Mouse (Mus musculus) heart, embryonic 13.5 days (tissue): Measurements from ENCODE around the gene Hpd. TPM values are rescaled to one million over a fixed set of nuclear protein-coding genes. Genes with fewer than 3 reads are reported as not detected.
A peak's percentile ranks its signal among the peaks of the same experiment; 100 is the strongest.

Experiments
- ATAC-seq: fragments of 200-750 bp; cut with Nextera tagmentation; 2 replicates; pipeline ENCODE4 v1.8.0; 2017; ENCODE audit warnings: moderate TSS enrichment; ENCODE audit not compliant: insufficient number of reproducible peaks, low FRiP score, low TSS enrichment; ENCODE audit errors: extremely low read depth
- H3K27ac ChIP-seq: fragments of 300-500 bp; sonication (generic); replicated peaks from 2 replicates; pipeline ENCODE4 v1.5.1; 2015; ENCODE audit warnings: moderate library complexity, mild to moderate bottlenecking, inconsistent platforms
- H3K27me3 ChIP-seq: fragments of 300-500 bp; sonication (generic); replicated peaks from 2 replicates; pipeline ENCODE4 v1.6.1; 2015; ENCODE audit warnings: mild to moderate bottlenecking, inconsistent platforms
- H3K36me3 ChIP-seq: fragments of 300-500 bp; sonication (generic); 2 replicates; pipeline ENCODE4 v1.6.1; 2015; ENCODE audit warnings: mild to moderate bottlenecking, inconsistent platforms
- H3K4me1 ChIP-seq: fragments of 300-500 bp; sonication (generic); 2 replicates; pipeline ENCODE4 v1.6.1; 2015; ENCODE audit warnings: inconsistent platforms
- H3K4me2 ChIP-seq: fragments of 300-500 bp; sonication (generic); 2 replicates; pipeline ENCODE4 v1.6.1; 2015; ENCODE audit warnings: inconsistent platforms, mild to moderate bottlenecking, moderate library complexity
- H3K4me3 ChIP-seq: fragments of 300-500 bp; sonication (generic); 2 replicates; pipeline ENCODE4 v1.5.1; 2015; ENCODE audit warnings: moderate library complexity, mild to moderate bottlenecking, inconsistent platforms
- H3K9ac ChIP-seq: fragments of 300-500 bp; sonication (generic); 2 replicates; pipeline ENCODE4 v1.6.1; 2015; ENCODE audit warnings: inconsistent platforms, mild to moderate bottlenecking, moderate library complexity
- H3K9me3 ChIP-seq: fragments of 300-500 bp; sonication (generic); 2 replicates; pipeline ENCODE4 v1.6.1; 2016; ENCODE audit warnings: inconsistent platforms
- WGBS: fragments of 180-500 bp; shearing (Covaris S2); methylation state at CpG from one replicate; pipeline ENCODE4 v1.1.7; 2015; ENCODE audit warnings: mixed read lengths; 5-methylcytosine and 5-hydroxymethylcytosine counted together
- polyA plus RNA-seq: library from polyadenylated mRNA; unstranded; fragments of >200 nt; fragmentation: Nextera tagmentation; extraction: Ambion mirVana; gene quantifications from 2 replicates; pipeline ENCODE4 v1.2.1, GENCODE M21; 2015

Gene Hpd
- polyA plus RNA-seq, 1 experiment from 2014 or later: 0.37 TPM

GRCm38 (mm10) chr5:123146357-123146756 is 36.2 kb downstream of the Hpd start:
- no peaks in the 10 kb centered on the region for H3K27me3 ChIP-seq
- H3K36me3 ChIP-seq: peaks cover 65% of the 10 kb centered on the region
- H3K4me3 ChIP-seq: no peak overlapping the region
- WGBS: 84% methylated on average over 11 of the region's 11 CpGs
- H3K27ac ChIP-seq: no peak overlapping the region
- ATAC-seq: no peak
- H3K9me3 ChIP-seq: no peaks in the 10 kb centered on the region
- peaks cover 67% of the 10 kb centered on the region for H3K4me1 ChIP-seq
- H3K9ac ChIP-seq: no peak overlapping the region
- H3K4me2 ChIP-seq: peak overlapping the region; percentile 86; the same call in 1 of the 2 replicates

- Histone ChIP-seq H3K27ac (0 out of 2 replicates have a peak overlapping the region, but pooled peaks have one; percentile 38), H3K4me1 (peaks cover 53% of the 10 kb centered on the region), H3K27me3 (no peaks in the 10 kb centered on the region), H3K4me3 (peak overlapping the region; percentile 96), H3K4me2 (peak overlapping the region; percentile 86), H3K36me3 (peaks cover 51% of the 10 kb centered on the region), H3K9ac (peak overlapping the region; percentile 100), H3K9me3 (no peaks in the 10 kb centered on the region)
- WGBS: 36% methylated on average over 20 of the region's 20 CpGs
- no peak for ATAC-seq
Observed at GRCm38 (mm10) chr5:123144746-123145590, 37.6 kb downstream of the Hpd start.

- H3K4me3 ChIP-seq: peak overlapping the region; percentile 96
- peak overlapping the region; percentile 86 for H3K4me2 ChIP-seq
- peaks cover 52% of the 10 kb centered on the region for H3K4me1 ChIP-seq
- H3K36me3 ChIP-seq: peaks cover 47% of the 10 kb centered on the region
- no peaks in the 10 kb centered on the region for H3K27me3 ChIP-seq
- 4% methylated on average over 17 of the region's 17 CpGs for WGBS
- H3K9me3 ChIP-seq: no peaks in the 10 kb centered on the region
- no peak for ATAC-seq
- H3K9ac ChIP-seq: peak overlapping the region; percentile 100
- peak overlapping the region; percentile 100 for H3K27ac ChIP-seq
Observed at GRCm38 (mm10) chr5:123143971-123144745, 38.4 kb downstream of the Hpd start.

- no peak for ATAC-seq
- no peaks in the 10 kb centered on the region for H3K9me3 ChIP-seq
- 2% methylated on average over 24 of the region's 24 CpGs for WGBS
- H3K4me1 ChIP-seq: peaks cover 52% of the 10 kb centered on the region
- H3K9ac ChIP-seq: peak overlapping the region; percentile 100
- H3K27ac ChIP-seq: peak overlapping the region; percentile 100
- peaks cover 40% of the 10 kb centered on the region for H3K36me3 ChIP-seq
- no peaks in the 10 kb centered on the region for H3K27me3 ChIP-seq
- peak overlapping the region; percentile 96 for H3K4me3 ChIP-seq
- H3K4me2 ChIP-seq: peak overlapping the region; percentile 86
Observed at GRCm38 (mm10) chr5:123143251-123143970, 39.1 kb downstream of the Hpd start.

GRCm38 (mm10) chr5:123142161-123143157 is 40.1 kb downstream of the Hpd start, which contains the start of gene Setd1b:
TSS of gene Setd1b (plus strand) at chr5:123142193.
- peak; percentile 14 for ATAC-seq
- Histone ChIP-seq H3K9me3 (no peaks in the 10 kb centered on the region), H3K9ac (peak within 1 kb of the TSS; percentile 100), H3K27me3 (no peaks in the 10 kb centered on the region), H3K4me3 (peak within 1 kb of the TSS; percentile 96), H3K4me2 (peak within 1 kb of the TSS; percentile 86), H3K27ac (peak within 1 kb of the TSS; percentile 100), H3K4me1 (peaks cover 57% of the 10 kb centered on the region), H3K36me3 (peaks cover 30% of the 10 kb centered on the region)
- WGBS: under 1% methylated on average over 61 of the region's 103 CpGs

GRCm38 (mm10) chr5:123141555-123142160 is 40.9 kb downstream of the Hpd start:
- Histone ChIP-seq H3K36me3 (peaks cover 22% of the 10 kb centered on the region), H3K4me1 (peaks cover 62% of the 10 kb centered on the region), H3K27me3 (no peaks in the 10 kb centered on the region), H3K4me2 (peak overlapping the region; percentile 86), H3K9me3 (no peaks in the 10 kb centered on the region), H3K9ac (peak overlapping the region; percentile 100), H3K4me3 (peak overlapping the region; percentile 96), H3K27ac (peak overlapping the region; percentile 100)
- no peak for ATAC-seq
- WGBS: under 1% methylated on average over 37 of the region's 38 CpGs

- ATAC-seq: peak; percentile 11; the same call in 1 of the 2 replicates
- H3K27me3 ChIP-seq: no peaks in the 10 kb centered on the region
- WGBS: 0% methylated on average over 31 of the region's 31 CpGs
- peak overlapping the region; percentile 100 for H3K27ac ChIP-seq
- peaks cover 62% of the 10 kb centered on the region for H3K4me1 ChIP-seq
- H3K9me3 ChIP-seq: no peaks in the 10 kb centered on the region
- H3K36me3 ChIP-seq: peaks cover 15% of the 10 kb centered on the region
- peak overlapping the region; percentile 96 for H3K4me3 ChIP-seq
- peak overlapping the region; percentile 86 for H3K4me2 ChIP-seq
- H3K9ac ChIP-seq: peak overlapping the region; percentile 100
Observed at GRCm38 (mm10) chr5:123140694-123141554, 41.6 kb downstream of the Hpd start.

GRCm38 (mm10) chr5:123139722-123140627 is 42.6 kb downstream of the Hpd start:
- no peak for ATAC-seq
- 2% methylated on average over 28 of the region's 28 CpGs for WGBS
- Histone ChIP-seq H3K9me3 (no peaks in the 10 kb centered on the region), H3K4me2 (peak overlapping the region; percentile 86), H3K27ac (peak overlapping the region; percentile 100), H3K4me1 (peaks cover 62% of the 10 kb centered on the region), H3K36me3 (peaks cover 6% of the 10 kb centered on the region; the same call in 1 of the 2 replicates), H3K9ac (peak overlapping the region; percentile 100), H3K4me3 (peak overlapping the region; percentile 96), H3K27me3 (no peaks in the 10 kb centered on the region)
